Mouse (Mus musculus): ENCODE measurements around the gene Zfp111. TPM values are rescaled to one million over a fixed set of nuclear protein-coding genes. Genes with fewer than 3 reads are reported as not detected.
A peak's percentile ranks its signal among the peaks of the same experiment; 100 is the strongest.

Zfp111 gene
- polyA plus RNA-seq, 1 experiment from 2014 or later, result 1.2 TPM

DNA sequence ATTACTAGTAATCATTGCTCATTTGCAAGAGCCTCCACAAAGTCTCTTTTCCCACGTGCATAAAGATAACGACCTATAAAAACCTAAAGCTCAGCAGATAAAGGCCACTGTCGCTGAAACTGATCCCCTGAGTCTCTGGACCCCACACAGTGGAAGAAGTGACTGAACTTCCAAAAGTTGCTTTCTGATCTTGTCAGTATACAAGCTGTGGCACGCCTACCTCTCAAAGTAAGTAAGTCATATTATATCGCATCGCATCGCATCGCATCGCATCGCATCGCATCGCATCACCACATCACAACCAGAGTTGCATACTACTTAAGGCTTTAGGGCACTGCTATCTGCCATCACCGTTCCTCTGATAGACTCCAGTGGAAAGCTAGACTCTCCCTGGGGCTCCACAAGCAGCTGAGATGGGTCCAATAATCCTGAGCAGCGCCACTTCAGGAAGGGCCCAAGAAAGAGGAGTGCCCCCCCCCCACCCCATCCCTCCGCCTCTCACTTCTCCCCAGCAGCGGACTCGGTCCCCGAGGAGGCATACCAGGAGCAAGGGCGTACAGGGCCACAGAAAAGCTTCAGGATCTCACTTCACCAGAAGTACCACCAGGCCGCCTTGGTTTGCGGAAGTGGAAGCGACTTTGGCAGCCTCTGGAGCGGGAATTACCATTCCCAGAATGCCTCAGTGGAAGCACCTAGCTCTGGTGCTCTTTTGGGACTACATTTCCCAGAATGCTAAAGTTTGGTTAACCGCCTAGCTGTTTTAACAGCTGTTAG, 3.6 kb downstream of the Zfp111 start:
- Histone ChIP-seq H3K36me3 (ENCODE audit: control insufficient read depth, insufficient read depth) (no peaks in the 10 kb centered on the region), H3K27me3 (ENCODE audit: control insufficient read depth, insufficient read depth, low read depth, low read length) (no peaks in the 10 kb centered on the region), H3K4me1 (ENCODE audit: control insufficient read depth, low read depth, low read length) (peaks cover 2% of the 10 kb centered on the region), H3K4me3 (ENCODE audit: low read depth, low read length) (peak overlapping the region; percentile 57), H3K4me2 (ENCODE audit: low read depth, low read length) (peak overlapping the region; percentile 59), H3K9me3 (replicated peaks; ENCODE audit: control insufficient read depth, low read length) (no peaks in the 10 kb centered on the region), H3K27ac (ENCODE audit: low read length) (no peak overlapping the region), H3K9ac (ENCODE audit: low read depth, low read length) (peak overlapping the region; percentile 54)
- 11% methylated on average over 24 of the region's 24 CpGs for WGBS (ENCODE audit: insufficient replicate concordance)
- peak; percentile 78 for ATAC-seq (ENCODE audit: low read depth)

DNA sequence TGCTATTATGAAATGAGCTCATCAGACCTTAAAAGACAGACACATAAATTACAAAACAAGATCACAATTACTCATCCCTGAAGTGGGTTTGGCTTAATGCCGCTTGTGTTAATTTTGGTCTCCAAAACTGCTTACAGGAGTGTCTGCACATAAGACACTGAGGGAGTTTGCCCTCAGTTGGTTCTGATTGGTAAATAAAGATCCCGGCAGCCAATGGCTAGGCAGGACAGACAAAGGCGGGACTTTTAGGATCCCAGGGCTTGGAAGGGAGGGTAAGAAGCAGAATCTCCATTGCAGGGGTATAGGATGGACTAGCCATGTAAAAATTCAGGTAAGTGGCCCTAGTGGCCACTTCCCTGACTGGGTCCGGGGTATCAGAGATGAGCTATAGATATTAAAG, 14.3 kb downstream of the Zfp111 start:
- Histone ChIP-seq H3K27me3 (ENCODE audit: control insufficient read depth, insufficient read depth, low read depth, low read length) (no peaks in the 10 kb centered on the region), H3K36me3 (ENCODE audit: control insufficient read depth, insufficient read depth) (peaks cover 23% of the 10 kb centered on the region), H3K9me3 (replicated peaks; ENCODE audit: control insufficient read depth, low read length) (peaks cover 2% of the 10 kb centered on the region), H3K27ac (ENCODE audit: low read length) (no peak overlapping the region), H3K4me1 (ENCODE audit: control insufficient read depth, low read depth, low read length) (no peaks in the 10 kb centered on the region), H3K4me2 (ENCODE audit: low read depth, low read length) (no peak overlapping the region), H3K4me3 (ENCODE audit: low read depth, low read length) (no peak overlapping the region), H3K9ac (ENCODE audit: low read depth, low read length) (no peak overlapping the region)
- no peak for ATAC-seq (ENCODE audit: low read depth)
- 68% methylated on average over 4 of the region's 4 CpGs for WGBS (ENCODE audit: insufficient replicate concordance)

GRCm38 (mm10) chr7:24193157-24193556, 18.1 kb downstream of the Zfp111 start:
- H3K9me3 ChIP-seq (replicated peaks; ENCODE audit: control insufficient read depth, low read length), result no peaks in the 10 kb centered on the region
- no peak for ATAC-seq (ENCODE audit: low read depth)

DNA sequence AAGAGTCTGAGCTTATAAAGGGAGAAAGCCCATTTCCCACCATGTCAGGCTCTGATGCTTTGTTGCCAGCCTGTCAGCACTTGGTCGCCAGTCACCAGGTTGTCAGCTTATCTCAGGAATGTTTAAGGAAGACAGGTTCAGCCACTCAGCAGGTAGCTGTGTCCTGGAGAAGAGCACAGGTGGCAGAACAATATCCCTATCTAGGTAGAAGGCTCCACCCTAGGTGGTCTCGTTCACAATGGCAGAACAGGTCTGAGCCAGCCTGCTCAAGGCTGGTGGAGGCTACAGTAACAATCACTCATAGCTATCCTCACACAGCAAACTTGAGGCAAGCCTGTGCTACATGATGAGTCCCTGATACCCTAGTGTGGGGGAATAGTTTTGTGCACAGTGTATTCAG, 19.9 kb downstream of the Zfp111 start:
- Histone ChIP-seq H3K27me3 (ENCODE audit: control insufficient read depth, insufficient read depth, low read depth, low read length) (no peaks in the 10 kb centered on the region), H3K9ac (ENCODE audit: low read depth, low read length) (no peak overlapping the region), H3K4me1 (ENCODE audit: control insufficient read depth, low read depth, low read length) (no peaks in the 10 kb centered on the region), H3K9me3 (replicated peaks; ENCODE audit: control insufficient read depth, low read length) (no peaks in the 10 kb centered on the region), H3K36me3 (ENCODE audit: control insufficient read depth, insufficient read depth) (no peaks in the 10 kb centered on the region), H3K4me3 (ENCODE audit: low read depth, low read length) (no peak overlapping the region), H3K4me2 (ENCODE audit: low read depth, low read length) (no peak overlapping the region), H3K27ac (ENCODE audit: low read length) (no peak overlapping the region)
- 64% methylated on average over 2 of the region's 2 CpGs for WGBS (ENCODE audit: insufficient replicate concordance)
- no peak for ATAC-seq (ENCODE audit: low read depth)

More at GRCm38 (mm10) chr7:24193157-24193556, 18.1 kb downstream of the Zfp111 start:
- Histone ChIP-seq H3K36me3 (ENCODE audit: control insufficient read depth, insufficient read depth) (peaks cover 3% of the 10 kb centered on the region), H3K4me3 (ENCODE audit: low read depth, low read length) (no peak overlapping the region), H3K4me2 (ENCODE audit: low read depth, low read length) (no peak overlapping the region), H3K4me1 (ENCODE audit: control insufficient read depth, low read depth, low read length) (no peaks in the 10 kb centered on the region), H3K27ac (ENCODE audit: low read length) (no peak overlapping the region), H3K9ac (ENCODE audit: low read depth, low read length) (no peak overlapping the region), H3K27me3 (ENCODE audit: control insufficient read depth, insufficient read depth, low read depth, low read length) (no peaks in the 10 kb centered on the region)
- 56% methylated on average over 3 of the region's 3 CpGs for WGBS (ENCODE audit: insufficient replicate concordance)

DNA sequence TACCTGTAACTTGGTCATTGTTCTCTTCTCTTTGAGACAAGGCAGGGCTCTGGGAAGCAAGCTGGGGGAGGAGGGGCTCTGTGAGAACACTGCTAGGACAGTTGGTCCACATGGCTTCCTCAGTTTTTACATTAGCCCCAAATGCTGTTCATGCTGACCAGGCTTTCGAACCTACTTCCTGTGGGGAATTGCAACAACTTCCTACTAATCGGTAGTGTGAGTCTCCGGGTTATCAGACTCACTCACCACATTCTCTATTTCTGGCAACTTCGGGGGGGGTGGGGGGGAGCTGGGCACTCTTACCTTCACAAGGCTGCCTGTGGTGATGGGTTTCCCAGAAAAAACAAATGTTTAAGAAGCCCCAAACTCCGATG, 21.7 kb downstream of the Zfp111 start:
- no peak overlapping the region for H3K4me2 ChIP-seq (ENCODE audit: low read depth, low read length)
- H3K9me3 ChIP-seq (replicated peaks; ENCODE audit: control insufficient read depth, low read length), result no peaks in the 10 kb centered on the region
- H3K9ac ChIP-seq (ENCODE audit: low read depth, low read length), result no peak overlapping the region
- no peaks in the 10 kb centered on the region for H3K27me3 ChIP-seq (ENCODE audit: control insufficient read depth, insufficient read depth, low read depth, low read length)
- no peaks in the 10 kb centered on the region for H3K4me1 ChIP-seq (ENCODE audit: control insufficient read depth, low read depth, low read length)
- 13% methylated on average over 5 of the region's 5 CpGs for WGBS (ENCODE audit: insufficient replicate concordance)
- H3K36me3 ChIP-seq (ENCODE audit: control insufficient read depth, insufficient read depth), result no peaks in the 10 kb centered on the region
- H3K4me3 ChIP-seq (ENCODE audit: low read depth, low read length), result no peak overlapping the region
- no peak for ATAC-seq (ENCODE audit: low read depth)
- H3K27ac ChIP-seq (ENCODE audit: low read length), result no peak overlapping the region

DNA sequence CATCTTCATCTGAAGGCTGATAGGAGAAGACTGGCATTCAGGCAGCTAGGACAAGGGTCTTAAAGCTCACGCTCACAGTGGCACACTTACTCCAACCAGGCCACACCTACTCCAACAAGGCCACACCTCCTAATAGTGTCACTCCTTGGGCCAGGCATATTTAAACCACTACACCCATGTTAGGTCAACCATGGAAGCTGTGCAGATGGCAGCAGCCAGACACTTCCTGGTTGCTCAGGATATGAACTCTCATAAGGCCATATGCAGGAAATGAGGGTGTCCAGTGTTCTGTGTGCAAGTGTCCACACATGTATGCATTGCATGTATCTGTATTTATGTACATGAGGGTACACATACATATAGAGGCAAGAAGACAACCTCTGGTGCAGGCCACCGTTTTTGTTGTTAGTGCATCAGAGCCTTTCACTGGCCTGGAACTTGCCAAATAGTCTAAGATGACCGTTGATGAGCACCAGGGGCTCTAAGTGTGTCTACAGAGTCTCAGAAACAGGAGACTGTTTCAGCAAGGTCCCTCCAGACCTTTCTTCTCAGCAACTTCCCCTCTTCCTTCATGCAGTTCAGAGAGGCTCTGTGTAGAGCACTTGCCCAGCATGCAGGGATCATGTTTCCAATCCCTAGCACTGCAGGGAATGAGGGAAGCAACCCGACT, 22.2 kb downstream of the Zfp111 start:
- Histone ChIP-seq H3K9ac (ENCODE audit: low read depth, low read length) (no peak overlapping the region), H3K4me3 (ENCODE audit: low read depth, low read length) (no peak overlapping the region), H3K36me3 (ENCODE audit: control insufficient read depth, insufficient read depth) (no peaks in the 10 kb centered on the region), H3K27ac (ENCODE audit: low read length) (no peak overlapping the region), H3K9me3 (replicated peaks; ENCODE audit: control insufficient read depth, low read length) (no peaks in the 10 kb centered on the region), H3K27me3 (ENCODE audit: control insufficient read depth, insufficient read depth, low read depth, low read length) (no peaks in the 10 kb centered on the region), H3K4me1 (ENCODE audit: control insufficient read depth, low read depth, low read length) (no peaks in the 10 kb centered on the region), H3K4me2 (ENCODE audit: low read depth, low read length) (no peak overlapping the region)
- 33% methylated on average over 4 of the region's 4 CpGs for WGBS (ENCODE audit: insufficient replicate concordance)
- ATAC-seq (ENCODE audit: low read depth), result no peak

DNA sequence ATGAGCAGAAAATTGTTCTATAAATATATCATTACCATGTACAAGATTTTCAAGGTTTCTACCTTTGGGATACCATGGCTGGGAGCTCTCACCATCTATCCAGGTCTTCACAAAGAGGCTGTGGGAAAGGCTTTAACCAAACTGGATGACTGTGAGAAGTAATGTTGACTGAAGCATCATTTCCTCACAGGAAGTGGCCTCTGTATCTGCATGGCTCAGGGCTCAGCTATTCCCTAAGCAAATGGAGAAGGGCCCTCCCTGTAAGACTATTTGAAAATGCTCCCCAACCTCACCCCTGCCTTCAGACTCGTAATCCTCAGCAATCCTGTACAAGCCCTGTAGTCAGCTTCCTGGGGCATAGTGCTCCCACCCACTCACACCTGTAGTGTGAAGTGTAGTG, 23.6 kb downstream of the Zfp111 start:
- Histone ChIP-seq H3K4me3 (ENCODE audit: low read depth, low read length) (no peak overlapping the region), H3K4me2 (ENCODE audit: low read depth, low read length) (no peak overlapping the region), H3K36me3 (ENCODE audit: control insufficient read depth, insufficient read depth) (no peaks in the 10 kb centered on the region), H3K9me3 (replicated peaks; ENCODE audit: control insufficient read depth, low read length) (no peaks in the 10 kb centered on the region), H3K27me3 (ENCODE audit: control insufficient read depth, insufficient read depth, low read depth, low read length) (no peaks in the 10 kb centered on the region), H3K27ac (ENCODE audit: low read length) (no peak overlapping the region), H3K4me1 (ENCODE audit: control insufficient read depth, low read depth, low read length) (no peaks in the 10 kb centered on the region), H3K9ac (ENCODE audit: low read depth, low read length) (no peak overlapping the region)
- 11% methylated on average over 1 of the region's 1 CpGs for WGBS (ENCODE audit: insufficient replicate concordance)
- no peak for ATAC-seq (ENCODE audit: low read depth)

GRCm38 (mm10) chr7:24175337-24175711, 35.9 kb downstream of the Zfp111 start:
- ATAC-seq (ENCODE audit: low read depth), result no peak
- H3K36me3 ChIP-seq (ENCODE audit: control insufficient read depth, insufficient read depth), result no peaks in the 10 kb centered on the region
- H3K4me1 ChIP-seq (ENCODE audit: control insufficient read depth, low read depth, low read length), result no peaks in the 10 kb centered on the region
- no peaks in the 10 kb centered on the region for H3K27me3 ChIP-seq (ENCODE audit: control insufficient read depth, insufficient read depth, low read depth, low read length)
- H3K27ac ChIP-seq (ENCODE audit: low read length), result no peak overlapping the region
- H3K4me3 ChIP-seq (ENCODE audit: low read depth, low read length), result peak overlapping the region; percentile 61
- peak overlapping the region; percentile 47 for H3K4me2 ChIP-seq (ENCODE audit: low read depth, low read length)
- 31% methylated on average over 6 of the region's 6 CpGs for WGBS (ENCODE audit: insufficient replicate concordance)
- no peak overlapping the region for H3K9ac ChIP-seq (ENCODE audit: low read depth, low read length)
- no peaks in the 10 kb centered on the region for H3K9me3 ChIP-seq (replicated peaks; ENCODE audit: control insufficient read depth, low read length)

GRCm38 (mm10) chr7:24174618-24175336, 36.5 kb downstream of the Zfp111 start, which contains the start of gene Zfp114:
Gene Zfp114 (plus strand): TSS chr7:24175060.
- H3K36me3 ChIP-seq (ENCODE audit: control insufficient read depth, insufficient read depth), result no peaks in the 10 kb centered on the region
- H3K27me3 ChIP-seq (ENCODE audit: control insufficient read depth, insufficient read depth, low read depth, low read length), result no peaks in the 10 kb centered on the region
- no peaks in the 10 kb centered on the region for H3K4me1 ChIP-seq (ENCODE audit: control insufficient read depth, low read depth, low read length)
- H3K9me3 ChIP-seq (replicated peaks; ENCODE audit: control insufficient read depth, low read length), result no peaks in the 10 kb centered on the region
- peak; percentile 64 for ATAC-seq (ENCODE audit: low read depth)
- peak within 1 kb of the TSS; percentile 61 for H3K4me3 ChIP-seq (ENCODE audit: low read depth, low read length)
- H3K9ac ChIP-seq (ENCODE audit: low read depth, low read length), result no peak within 1 kb of the TSS
- no peak within 1 kb of the TSS for H3K27ac ChIP-seq (ENCODE audit: low read length)
- H3K4me2 ChIP-seq (ENCODE audit: low read depth, low read length), result peak within 1 kb of the TSS; percentile 47
- 12% methylated on average over 23 of the region's 23 CpGs for WGBS (ENCODE audit: insufficient replicate concordance)
